Mouse (Mus musculus) cerebellum, adult 9-10 months (tissue): Measurements from ENCODE around the gene Fsd1.

Experiments
- DNase-seq: peaks from one replicate; pipeline ENCODE4 v3.0.0; 2022

Gene Fsd1

DNA sequence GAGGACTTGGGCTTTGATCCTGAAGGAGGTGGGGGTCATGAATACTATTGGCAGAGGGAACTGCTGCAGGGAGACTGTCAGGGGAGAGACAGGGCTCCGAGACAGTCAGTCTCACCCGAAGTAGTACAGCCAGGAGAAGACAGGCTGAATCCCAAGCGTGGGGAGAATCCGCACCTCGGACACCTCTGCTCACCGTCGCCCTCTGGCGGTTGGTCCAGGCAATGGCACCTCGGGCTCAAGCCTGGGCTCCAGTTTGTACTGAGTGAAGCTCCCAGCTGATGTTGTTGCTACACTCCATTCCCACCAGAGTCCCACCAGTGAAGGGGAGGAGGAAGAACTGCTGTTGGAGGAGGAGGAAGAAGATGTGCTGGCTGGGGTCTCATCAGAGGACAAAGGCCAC is 24.4 kb downstream of the Fsd1 start:
- DNase-seq = peak; percentile 85

DNA sequence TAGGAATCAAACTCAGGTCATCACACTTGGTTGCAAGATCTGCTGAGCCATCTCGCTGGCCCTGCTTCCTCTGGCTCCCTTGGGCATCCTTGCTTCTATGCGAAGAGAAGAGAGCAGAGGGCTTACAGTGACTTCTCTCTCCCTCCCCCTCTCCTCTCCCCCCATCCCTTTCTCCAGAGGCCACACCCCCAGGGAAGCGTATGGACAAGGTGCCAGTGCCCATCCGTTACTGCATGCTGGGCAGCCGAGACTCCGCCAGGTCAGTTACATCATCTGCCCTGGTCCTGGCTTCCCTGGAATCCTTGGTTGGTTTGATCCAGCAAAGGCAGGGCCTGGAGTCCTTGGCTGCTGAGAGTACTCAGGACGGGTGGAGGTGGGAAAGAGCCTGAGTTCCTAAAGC is 25.1 kb downstream of the Fsd1 start:
- peak; percentile 65 for DNase-seq

- DNase-seq = no peak
These were observed 29.0 kb downstream of the Fsd1 start for GRCm38 (mm10) chr17:56015293-56015692.

- no peak for DNase-seq
These were observed 30.1 kb downstream of the Fsd1 start for GRCm38 (mm10) chr17:56016382-56016781.

GRCm38 (mm10) chr17:56016793-56017785 is 30.8 kb downstream of the Fsd1 start:
- peak; percentile 63 for DNase-seq

GRCm38 (mm10) chr17:56017848-56018247 is 31.5 kb downstream of the Fsd1 start:
- DNase-seq = peak; percentile 62

- DNase-seq = peak; percentile 87
These were observed 32.2 kb downstream of the Fsd1 start for GRCm38 (mm10) chr17:56018347-56019131.

DNA sequence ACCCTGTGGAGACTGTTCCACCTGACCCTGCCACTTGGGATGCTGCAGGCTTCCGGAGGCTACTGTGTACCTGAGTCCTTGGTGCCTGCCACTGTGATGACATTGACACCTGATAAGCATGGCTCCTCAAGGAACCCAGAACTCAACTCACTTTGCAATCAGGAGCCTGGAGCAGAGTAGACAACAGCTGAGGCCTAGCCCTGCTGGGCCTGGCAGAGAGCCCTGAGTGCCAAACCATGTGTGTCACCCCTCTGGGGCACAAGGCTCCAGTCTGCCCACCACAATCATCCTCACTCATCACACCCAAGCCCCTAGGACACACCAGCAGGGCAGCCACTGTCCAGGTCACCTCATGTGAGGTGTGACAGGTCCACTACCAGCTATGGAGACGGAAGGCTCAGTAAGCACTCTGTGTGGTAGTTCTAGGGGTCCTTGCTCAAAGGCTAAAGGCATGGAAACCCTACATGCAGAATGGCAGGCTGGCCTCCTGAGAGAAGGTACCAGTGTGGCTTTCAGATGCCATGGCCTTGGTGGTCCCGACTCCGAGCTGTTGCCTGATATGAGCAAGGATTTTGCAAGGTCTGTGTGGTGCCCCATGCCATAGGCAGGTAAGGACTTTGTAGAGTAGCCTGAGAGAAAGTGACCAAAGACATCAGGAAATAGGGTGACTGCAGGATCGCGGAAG is 34.2 kb downstream of the Fsd1 start:
- no peak for DNase-seq

GRCm38 (mm10) chr17:56021161-56021910 is 35.0 kb downstream of the Fsd1 start:
- no peak for DNase-seq

DNA sequence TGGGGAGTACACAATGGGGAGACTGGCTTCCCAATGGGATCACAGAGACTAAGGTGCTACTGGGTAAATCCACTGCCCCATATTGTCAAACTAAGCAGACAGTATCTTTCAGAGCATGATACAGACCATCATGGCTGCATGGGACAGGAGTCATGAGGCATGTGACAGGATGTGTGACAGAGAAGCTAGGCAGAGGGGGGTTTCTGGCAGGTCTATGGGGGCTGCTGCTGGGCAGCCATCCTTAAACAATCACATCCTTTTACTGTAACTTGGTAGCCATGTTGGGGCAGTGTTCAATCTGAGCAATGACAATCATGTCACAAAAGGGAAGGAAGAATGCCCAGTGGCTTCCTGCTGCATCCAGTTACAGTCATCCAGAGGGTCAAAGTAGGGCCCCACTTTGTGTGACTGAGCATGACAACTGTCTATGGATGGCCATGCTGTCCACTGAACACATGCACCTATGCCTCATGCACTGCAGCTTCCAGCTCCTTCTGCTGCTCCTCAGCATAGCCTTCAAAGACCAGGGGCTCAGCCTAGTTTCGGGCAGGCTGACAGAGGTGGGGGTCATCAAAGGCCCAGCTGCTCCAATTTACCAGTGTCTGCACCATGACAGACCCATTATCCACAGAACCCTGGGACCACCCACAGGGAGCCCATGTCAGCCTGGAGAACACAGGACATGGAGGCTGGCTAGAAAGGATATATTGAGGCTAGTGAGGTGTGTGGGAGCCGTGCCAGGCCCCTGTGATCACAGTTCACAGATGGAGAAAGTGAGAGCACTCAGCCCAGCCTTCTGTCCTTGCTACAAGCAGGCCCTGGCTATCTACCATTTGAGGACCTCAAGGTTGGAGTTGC is 36.1 kb downstream of the Fsd1 start:
- peak; percentile 66 for DNase-seq

- DNase-seq = no peak
These were observed 36.6 kb downstream of the Fsd1 start for GRCm38 (mm10) chr17:56022989-56023290.

DNA sequence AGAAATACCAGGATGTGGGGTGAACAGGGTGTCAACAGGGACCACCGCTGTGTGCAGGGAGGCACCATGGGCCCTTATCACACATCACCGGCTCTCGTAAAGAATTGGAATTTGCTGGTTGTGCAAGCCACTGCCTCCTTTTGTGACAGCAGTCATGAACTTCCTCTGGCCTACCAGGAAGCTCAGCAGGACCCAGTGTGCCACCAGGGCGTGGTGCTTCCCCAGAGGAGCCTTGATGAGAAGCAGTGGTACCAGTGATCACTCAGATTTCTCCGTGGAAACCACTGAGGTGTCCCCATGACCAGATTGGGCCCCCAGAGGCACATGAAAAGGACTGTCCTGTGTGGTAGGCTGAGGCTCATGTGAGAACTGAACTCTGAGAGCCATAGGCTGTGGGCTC is 37.1 kb downstream of the Fsd1 start:
- no peak for DNase-seq

DNA sequence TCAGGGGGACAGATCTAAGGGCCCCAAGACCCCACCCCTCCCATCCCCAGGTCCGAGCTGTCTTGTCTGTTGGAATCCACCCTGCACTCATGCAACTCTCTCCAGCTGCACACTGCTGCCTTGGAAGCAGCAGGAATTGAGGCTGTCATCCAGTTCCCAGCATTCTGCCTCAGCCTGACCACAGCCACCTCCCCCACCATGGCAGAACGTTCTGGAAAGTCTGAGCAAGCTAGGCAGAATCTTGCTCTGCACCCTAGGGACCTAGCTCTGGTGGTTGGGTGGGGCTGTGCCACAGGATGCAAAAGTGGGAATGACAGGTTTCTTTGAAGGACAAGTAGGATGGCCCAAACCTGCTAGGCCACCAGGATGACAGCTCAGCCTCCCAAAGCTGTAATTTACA is 38.2 kb downstream of the Fsd1 start:
- DNase-seq = no peak

DNA sequence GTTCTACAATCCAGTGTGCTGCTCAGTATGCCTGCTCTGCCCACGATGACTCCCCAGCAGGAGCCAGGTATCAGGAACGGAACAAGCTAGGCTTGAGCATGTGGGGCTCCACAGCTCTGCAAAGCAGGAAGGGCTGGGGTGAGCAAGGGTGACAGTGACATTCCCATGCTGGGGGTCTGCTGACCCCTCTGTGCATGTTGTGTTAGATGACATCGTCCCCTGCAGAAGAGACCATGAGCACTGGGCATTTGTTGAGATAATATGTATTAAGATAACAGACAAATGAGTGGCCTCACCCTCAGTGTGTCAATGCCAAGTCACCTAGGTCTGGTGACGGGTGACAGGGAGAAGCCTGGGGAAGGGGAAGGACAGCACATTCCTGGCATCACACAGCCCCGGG is 38.6 kb downstream of the Fsd1 start:
- DNase-seq = no peak

DNA sequence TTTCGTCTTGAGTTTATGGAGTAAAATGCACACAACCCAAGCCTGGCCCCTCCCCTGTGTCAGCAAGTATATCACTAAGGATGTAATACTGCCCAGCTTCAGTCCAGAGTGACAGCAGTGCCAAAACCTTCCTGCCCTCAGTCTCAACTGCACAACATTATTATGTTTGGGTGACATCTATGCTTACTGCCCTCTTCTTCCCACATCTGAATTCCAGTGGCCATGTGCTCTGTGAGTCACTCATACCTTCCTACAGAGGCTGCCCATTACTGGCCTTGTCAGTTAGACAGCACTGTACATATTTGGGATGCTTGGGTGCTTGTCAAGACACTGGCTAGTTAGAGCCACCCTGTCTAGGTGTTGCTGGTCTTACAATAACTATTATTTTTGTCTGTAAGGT is 40.0 kb downstream of the Fsd1 start:
- no peak for DNase-seq

DNA sequence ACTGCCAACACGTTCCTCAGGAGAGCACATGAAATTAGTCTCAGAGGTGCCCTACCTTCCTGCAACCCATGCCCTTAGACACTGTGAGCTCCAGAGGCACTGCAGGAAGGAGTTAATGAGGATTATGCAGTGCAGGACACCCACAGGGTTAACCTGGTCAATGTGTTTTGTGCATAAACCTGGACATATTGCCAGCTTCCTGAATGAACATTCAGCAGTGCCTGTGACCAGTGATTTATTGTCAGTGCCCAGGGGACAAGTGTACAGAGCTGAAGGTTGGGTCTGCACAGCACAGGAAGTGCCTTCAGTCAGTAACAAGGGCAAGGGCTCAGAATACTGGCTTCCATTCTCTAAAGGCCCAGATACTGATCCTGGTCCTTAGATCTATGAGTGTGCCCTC is 40.6 kb downstream of the Fsd1 start:
- DNase-seq = peak; percentile 46

- peak; percentile 83 for DNase-seq
These were observed 41.6 kb downstream of the Fsd1 start for GRCm38 (mm10) chr17:56027801-56028441.

- peak; percentile 65 for DNase-seq
These were observed 44.0 kb downstream of the Fsd1 start for GRCm38 (mm10) chr17:56030238-56030870.

DNA sequence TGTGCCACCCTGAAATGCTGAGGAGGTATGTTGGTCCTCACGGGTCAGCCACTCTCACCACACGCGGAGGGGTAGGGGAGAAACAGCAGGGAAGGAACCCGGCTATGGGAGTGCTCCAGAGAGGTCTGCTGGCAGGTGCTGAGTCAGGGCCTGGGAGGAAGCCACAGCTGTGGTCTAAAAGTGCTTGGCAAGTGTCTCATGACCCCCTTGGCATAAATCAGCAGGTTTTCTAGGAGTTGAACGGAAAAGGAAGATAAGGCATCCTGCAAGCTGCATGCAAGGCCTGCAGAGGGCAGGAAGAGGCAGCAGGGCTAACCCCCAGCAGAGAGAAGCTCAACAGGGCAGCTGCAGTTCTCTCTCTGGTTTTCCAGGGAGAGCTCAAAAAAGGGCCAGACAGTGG is 44.6 kb downstream of the Fsd1 start:
- peak; percentile 61 for DNase-seq

DNA sequence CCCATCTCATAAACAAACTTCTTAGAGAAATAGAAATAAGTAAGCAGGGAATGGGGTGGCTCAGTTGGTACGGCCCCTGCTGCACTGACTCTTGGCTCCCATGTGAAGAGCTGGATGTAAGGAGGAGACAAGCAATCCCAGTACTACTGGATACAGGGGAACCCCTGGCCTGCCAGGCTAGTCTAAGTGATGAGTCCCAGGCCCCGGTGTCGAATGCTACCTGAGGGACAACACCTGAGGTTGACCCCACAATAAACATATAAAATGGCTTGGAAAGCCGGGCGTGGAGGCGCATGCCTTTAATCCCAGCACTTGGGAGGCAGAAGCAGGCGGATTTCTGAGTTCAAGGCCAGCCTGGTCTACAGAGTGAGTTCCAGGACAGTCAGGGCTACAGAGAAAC is 45.1 kb downstream of the Fsd1 start:
- peak; percentile 47 for DNase-seq
